Mouse (Mus musculus): ENCODE data around the gene Gga3. TPM values are rescaled to one million over a fixed set of nuclear protein-coding genes. Genes with fewer than 3 reads are reported as not detected.

The Gga3 gene
- polyA plus RNA-seq, 1 experiment from 2014 or later = 34.3 TPM

GRCm38 (mm10) chr11:115616371-115616770 lies 12.5 kb upstream of the Gga3 start:
- peaks cover 9% of the 10 kb centered on the region; the same call in 1 of the 2 replicates for H3K4me1 ChIP-seq (ENCODE audit: control insufficient read depth, insufficient read depth, low read length)
- ATAC-seq (ENCODE audit: low FRiP score, low TSS enrichment) (no peak), DNase-seq (no peak)
- no peaks in the 10 kb centered on the region for H3K27me3 ChIP-seq (ENCODE audit: control insufficient read depth, insufficient read depth, low read length)
- H3K36me3 ChIP-seq (ENCODE audit: control insufficient read depth, insufficient read depth, low read length) = peaks cover 50% of the 10 kb centered on the region
- H3K9me3 ChIP-seq (ENCODE audit: control insufficient read depth, low read length) = no peaks in the 10 kb centered on the region
- H3K4me3 ChIP-seq (replicated peaks; ENCODE audit: low read depth, low read length) = no peak overlapping the region
- no peak overlapping the region for H3K9ac ChIP-seq (replicated peaks; ENCODE audit: low read length)
- WGBS = 94% methylated on average over 7 of the region's 7 CpGs
- no peak overlapping the region for H3K4me2 ChIP-seq (ENCODE audit: low read length)
- H3K27ac ChIP-seq (replicated peaks; ENCODE audit: low read depth, low read length) = no peak overlapping the region

DNA sequence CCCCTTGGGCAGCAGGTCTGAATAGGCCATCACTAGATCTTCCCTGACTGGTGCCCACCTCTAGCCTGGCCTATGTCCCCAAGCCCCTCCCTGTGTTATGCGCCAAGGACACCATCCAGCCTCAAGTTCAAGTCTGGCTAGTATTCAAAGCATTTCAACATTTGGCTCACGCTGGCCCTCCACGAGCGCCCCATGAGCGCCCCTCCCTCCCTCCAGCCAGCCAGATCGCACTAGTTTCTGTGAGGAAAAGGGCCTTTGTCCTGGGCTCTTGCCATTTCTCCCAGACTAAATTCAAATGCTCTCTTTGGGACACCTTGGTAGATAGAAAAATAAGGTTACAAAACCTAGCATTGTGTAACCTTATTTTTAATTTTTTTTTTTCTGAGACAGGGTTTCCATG lies 12.0 kb upstream of the Gga3 start:
- no peaks in the 10 kb centered on the region for H3K27me3 ChIP-seq (ENCODE audit: control insufficient read depth, insufficient read depth, low read length)
- ATAC-seq (ENCODE audit: low FRiP score, low TSS enrichment) (no peak), DNase-seq (no peak)
- no peak overlapping the region for H3K9ac ChIP-seq (replicated peaks; ENCODE audit: low read length)
- WGBS = 96% methylated on average over 6 of the region's 6 CpGs
- H3K27ac ChIP-seq (replicated peaks; ENCODE audit: low read depth, low read length) = no peak overlapping the region
- H3K4me1 ChIP-seq (ENCODE audit: control insufficient read depth, insufficient read depth, low read length) = peaks cover 9% of the 10 kb centered on the region; the same call in 1 of the 2 replicates
- H3K4me3 ChIP-seq (replicated peaks; ENCODE audit: low read depth, low read length) = no peak overlapping the region
- no peaks in the 10 kb centered on the region for H3K9me3 ChIP-seq (ENCODE audit: control insufficient read depth, low read length)
- H3K4me2 ChIP-seq (ENCODE audit: low read length) = no peak overlapping the region
- H3K36me3 ChIP-seq (ENCODE audit: control insufficient read depth, insufficient read depth, low read length) = peaks cover 46% of the 10 kb centered on the region

DNA sequence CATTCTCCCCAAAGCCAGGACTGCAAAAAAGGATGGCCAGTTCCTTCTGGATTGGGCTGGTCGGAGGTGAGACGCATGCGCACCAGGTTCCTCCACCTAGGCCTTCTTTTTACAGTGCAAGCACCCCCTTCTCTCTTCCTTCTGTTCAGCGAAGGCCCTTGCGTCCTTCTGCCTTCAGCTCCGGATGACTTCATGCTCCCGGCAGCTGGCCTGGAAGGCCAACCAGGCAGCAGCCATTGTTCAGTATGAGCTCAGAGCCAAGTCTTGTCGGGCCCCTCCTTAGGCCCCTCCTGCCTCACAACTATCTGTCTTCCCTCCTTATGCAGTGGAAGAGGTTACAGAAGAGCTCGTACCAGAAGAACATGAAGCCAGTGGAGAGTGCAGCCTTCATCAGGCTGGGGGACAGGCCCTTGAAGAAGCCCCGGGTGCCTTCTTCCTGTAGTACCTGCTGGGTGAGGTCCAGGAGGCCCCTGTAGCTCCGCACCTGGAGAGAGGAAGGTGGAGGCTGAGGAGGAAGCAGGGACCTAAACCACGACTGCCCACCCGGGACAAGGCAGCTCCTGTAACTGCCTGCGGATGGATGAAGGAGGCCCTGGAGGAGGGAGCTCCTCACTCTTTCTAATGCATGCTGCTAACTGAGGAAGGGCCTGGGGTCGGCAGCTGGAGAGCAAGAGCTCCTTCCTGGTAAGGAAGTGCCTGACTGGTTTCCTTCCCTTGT lies 11.4 kb upstream of the Gga3 start:
- DNase-seq = no peak
- no peak overlapping the region for H3K27ac ChIP-seq (replicated peaks; ENCODE audit: low read depth, low read length)
- no peaks in the 10 kb centered on the region for H3K9me3 ChIP-seq (ENCODE audit: control insufficient read depth, low read length)
- peaks cover 9% of the 10 kb centered on the region; the same call in 1 of the 2 replicates for H3K4me1 ChIP-seq (ENCODE audit: control insufficient read depth, insufficient read depth, low read length)
- 81% methylated on average over 15 of the region's 15 CpGs for WGBS
- H3K9ac ChIP-seq (replicated peaks; ENCODE audit: low read length) = no peak overlapping the region
- no peak overlapping the region for H3K4me3 ChIP-seq (replicated peaks; ENCODE audit: low read depth, low read length)
- no peak overlapping the region for H3K4me2 ChIP-seq (ENCODE audit: low read length)
- no peak for ATAC-seq (ENCODE audit: low FRiP score, low TSS enrichment)
- H3K36me3 ChIP-seq (ENCODE audit: control insufficient read depth, insufficient read depth, low read length) = peaks cover 40% of the 10 kb centered on the region
- H3K27me3 ChIP-seq (ENCODE audit: control insufficient read depth, insufficient read depth, low read length) = no peaks in the 10 kb centered on the region

GRCm38 (mm10) chr11:115614346-115615107 lies 10.7 kb upstream of the Gga3 start:
- no peak for ATAC-seq (ENCODE audit: low FRiP score, low TSS enrichment)

DNA sequence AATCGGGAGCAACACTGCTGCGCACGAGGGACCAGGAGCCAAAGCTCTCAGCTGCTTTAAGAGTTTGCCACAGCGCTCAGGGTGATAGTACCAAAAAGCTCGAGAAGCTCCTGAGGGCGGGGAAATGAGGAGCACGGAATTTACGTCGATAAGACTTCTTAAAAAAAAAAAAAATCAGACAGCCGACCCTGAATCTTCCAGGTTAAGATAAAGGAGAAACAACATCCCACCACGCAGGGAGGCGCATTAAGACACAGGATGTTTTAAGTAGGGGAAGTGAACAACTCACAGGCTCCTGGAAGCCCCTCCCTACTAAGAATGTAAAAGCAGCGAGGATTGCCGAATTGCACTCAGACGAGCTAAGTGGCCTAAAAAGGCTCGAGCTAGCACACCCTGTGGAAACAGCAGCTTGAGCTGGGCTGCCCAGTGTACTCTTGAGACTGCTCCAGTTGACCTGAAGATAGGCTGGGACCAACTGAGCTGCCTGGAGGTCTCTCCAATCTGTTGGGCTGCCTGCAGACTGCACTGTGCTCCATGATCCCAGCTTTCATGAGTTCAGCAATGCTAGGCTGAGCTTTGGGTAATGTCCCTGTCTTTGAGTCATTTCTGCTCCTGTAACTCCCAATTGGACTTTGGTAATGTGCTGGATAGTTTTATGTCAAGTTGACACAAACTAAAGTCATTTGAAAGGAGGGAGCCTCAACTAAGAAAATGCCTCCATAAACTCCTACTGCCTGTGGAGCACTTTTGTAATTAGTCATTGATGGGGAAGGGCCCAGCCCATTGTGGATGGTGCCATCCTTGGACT lies 9.5 kb upstream of the Gga3 start:
- DNase-seq (no peak), ATAC-seq (ENCODE audit: low FRiP score, low TSS enrichment) (no peak)
- under 1% methylated on average over 16 of the region's 16 CpGs for WGBS

More at GRCm38 (mm10) chr11:115614346-115615107, 10.7 kb upstream of the Gga3 start:
- WGBS = 74% methylated on average over 10 of the region's 10 CpGs
- Histone ChIP-seq H3K4me1 (ENCODE audit: control insufficient read depth, insufficient read depth, low read length) (peaks cover 9% of the 10 kb centered on the region; the same call in 1 of the 2 replicates), H3K36me3 (ENCODE audit: control insufficient read depth, insufficient read depth, low read length) (peaks cover 36% of the 10 kb centered on the region), H3K4me2 (ENCODE audit: low read length) (no peak overlapping the region), H3K9me3 (ENCODE audit: control insufficient read depth, low read length) (no peaks in the 10 kb centered on the region), H3K4me3 (replicated peaks; ENCODE audit: low read depth, low read length) (no peak overlapping the region), H3K27me3 (ENCODE audit: control insufficient read depth, insufficient read depth, low read length) (no peaks in the 10 kb centered on the region), H3K27ac (replicated peaks; ENCODE audit: low read depth, low read length) (no peak overlapping the region), H3K9ac (replicated peaks; ENCODE audit: low read length) (no peak overlapping the region)
- DNase-seq = no peak

DNA sequence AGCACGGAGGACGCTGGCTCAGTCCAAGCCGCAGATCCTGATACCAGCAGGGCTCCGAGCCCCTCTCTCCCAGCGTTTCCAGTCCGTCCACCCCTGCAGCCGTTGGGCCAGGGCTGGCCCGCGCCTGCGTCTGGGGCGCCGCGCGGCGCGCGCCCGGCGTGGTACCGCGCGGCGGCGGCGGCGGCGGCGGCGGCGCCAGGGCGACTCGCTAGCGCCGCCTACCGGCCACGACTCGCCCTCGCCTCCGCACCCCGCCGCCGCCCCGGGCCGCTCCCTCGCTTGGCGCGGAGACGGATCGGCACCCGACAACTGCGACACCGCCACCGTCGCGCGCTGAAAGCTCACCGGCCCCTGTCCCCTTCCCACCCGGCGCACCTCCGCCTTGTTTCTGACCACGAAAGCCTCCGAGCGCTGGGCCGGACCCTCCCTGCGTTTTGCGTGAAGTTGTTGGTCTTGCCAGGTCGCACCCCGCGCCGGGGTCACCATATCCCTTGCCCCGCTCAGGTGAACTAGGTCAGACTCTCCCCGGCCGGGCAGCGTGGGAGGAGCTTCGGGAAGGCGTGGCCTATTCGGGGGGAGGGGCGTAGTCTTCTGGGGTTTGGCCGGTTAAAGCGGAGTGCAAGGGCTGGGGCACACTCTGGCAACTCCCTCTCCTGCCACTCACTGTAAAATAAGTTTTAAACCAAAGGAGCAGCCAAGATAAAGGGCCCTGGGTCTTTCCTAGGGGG lies 8.7 kb upstream of the Gga3 start, which contains the start of gene Mif4gd:
Mif4gd (minus strand) TSS at position 560 of the 728 bp plus-strand sequence.
- WGBS = under 1% methylated on average over 73 of the region's 80 CpGs
- peak; percentile 80 for ATAC-seq (ENCODE audit: low FRiP score, low TSS enrichment)
- Histone ChIP-seq H3K27ac (replicated peaks; ENCODE audit: low read depth, low read length) (peak within 1 kb of the TSS; percentile 73), H3K4me2 (ENCODE audit: low read length) (peak within 1 kb of the TSS; percentile 92), H3K4me3 (replicated peaks; ENCODE audit: low read depth, low read length) (peak within 1 kb of the TSS; percentile 52), H3K9ac (replicated peaks; ENCODE audit: low read length) (peak within 1 kb of the TSS; percentile 55), H3K4me1 (ENCODE audit: control insufficient read depth, insufficient read depth, low read length) (peaks cover 9% of the 10 kb centered on the region; the same call in 1 of the 2 replicates), H3K9me3 (ENCODE audit: control insufficient read depth, low read length) (no peaks in the 10 kb centered on the region), H3K27me3 (ENCODE audit: control insufficient read depth, insufficient read depth, low read length) (no peaks in the 10 kb centered on the region), H3K36me3 (ENCODE audit: control insufficient read depth, insufficient read depth, low read length) (peaks cover 47% of the 10 kb centered on the region)
- peak; percentile 88 for DNase-seq

More for the DNA sequence above, 9.5 kb upstream of the Gga3 start:
- Histone ChIP-seq H3K27ac (replicated peaks; ENCODE audit: low read depth, low read length) (no peak overlapping the region), H3K4me1 (ENCODE audit: control insufficient read depth, insufficient read depth, low read length) (peaks cover 9% of the 10 kb centered on the region; the same call in 1 of the 2 replicates), H3K9ac (replicated peaks; ENCODE audit: low read length) (peak overlapping the region; percentile 55), H3K36me3 (ENCODE audit: control insufficient read depth, insufficient read depth, low read length) (peaks cover 43% of the 10 kb centered on the region), H3K4me3 (replicated peaks; ENCODE audit: low read depth, low read length) (peak overlapping the region; percentile 52), H3K9me3 (ENCODE audit: control insufficient read depth, low read length) (no peaks in the 10 kb centered on the region), H3K27me3 (ENCODE audit: control insufficient read depth, insufficient read depth, low read length) (no peaks in the 10 kb centered on the region), H3K4me2 (ENCODE audit: low read length) (peak overlapping the region; percentile 92)

- Histone ChIP-seq H3K4me1 (ENCODE audit: control insufficient read depth, insufficient read depth, low read length) (peaks cover 9% of the 10 kb centered on the region; the same call in 1 of the 2 replicates), H3K4me3 (replicated peaks; ENCODE audit: low read depth, low read length) (peak overlapping the region; percentile 52), H3K36me3 (ENCODE audit: control insufficient read depth, insufficient read depth, low read length) (peaks cover 47% of the 10 kb centered on the region), H3K27me3 (ENCODE audit: control insufficient read depth, insufficient read depth, low read length) (no peaks in the 10 kb centered on the region), H3K4me2 (ENCODE audit: low read length) (peak overlapping the region; percentile 92), H3K9me3 (ENCODE audit: control insufficient read depth, low read length) (no peaks in the 10 kb centered on the region), H3K9ac (replicated peaks; ENCODE audit: low read length) (peak overlapping the region; percentile 55), H3K27ac (replicated peaks; ENCODE audit: low read depth, low read length) (peak overlapping the region; percentile 73)
- DNase-seq = peak; percentile 62
- no peak for ATAC-seq (ENCODE audit: low FRiP score, low TSS enrichment)
- 2% methylated on average over 13 of the region's 13 CpGs for WGBS
These were observed 8.2 kb upstream of the Gga3 start for GRCm38 (mm10) chr11:115612059-115612409.

GRCm38 (mm10) chr11:115611173-115611572 lies 7.3 kb upstream of the Gga3 start:
- Histone ChIP-seq H3K36me3 (ENCODE audit: control insufficient read depth, insufficient read depth, low read length) (peaks cover 51% of the 10 kb centered on the region), H3K4me3 (replicated peaks; ENCODE audit: low read depth, low read length) (no peak overlapping the region), H3K4me1 (ENCODE audit: control insufficient read depth, insufficient read depth, low read length) (peaks cover 9% of the 10 kb centered on the region; the same call in 1 of the 2 replicates), H3K4me2 (ENCODE audit: low read length) (no peak overlapping the region), H3K27ac (replicated peaks; ENCODE audit: low read depth, low read length) (no peak overlapping the region), H3K27me3 (ENCODE audit: control insufficient read depth, insufficient read depth, low read length) (no peaks in the 10 kb centered on the region), H3K9ac (replicated peaks; ENCODE audit: low read length) (no peak overlapping the region), H3K9me3 (ENCODE audit: control insufficient read depth, low read length) (no peaks in the 10 kb centered on the region)
- WGBS = 76% methylated on average over 6 of the region's 6 CpGs
- no peak for DNase-seq
- no peak for ATAC-seq (ENCODE audit: low FRiP score, low TSS enrichment)

Measured in midbrain, embryonic 14.5 days (tissue).